Mouse (Mus musculus) brain, embryonic 14.5 days (tissue): ENCODE results near the gene Ccdc194. TPM values are rescaled to one million over a fixed set of nuclear protein-coding genes. Genes with fewer than 3 reads are reported as not detected.

Experiments
- DNase-seq: peaks from one replicate; pipeline ENCODE4 v3.0.0-alpha.2; 2011; ENCODE audit warnings: low read depth
- CTCF ChIP-seq: fragments of 200-500 bp; IDR thresholded peaks from 2 replicates; pipeline ENCODE4 v1.5.1; 2012; ENCODE audit warnings: inconsistent platforms, mild to moderate bottlenecking, moderate library complexity, borderline replicate concordance; ENCODE audit not compliant: insufficient read depth, insufficient read length; ENCODE audit errors: extremely low read depth
- POLR2A ChIP-seq: fragments of 200-500 bp; IDR thresholded peaks from 2 replicates; pipeline ENCODE4 v1.6.1; 2012; ENCODE audit warnings: mild to moderate bottlenecking, inconsistent platforms, borderline replicate concordance; ENCODE audit not compliant: poor library complexity, insufficient read depth, insufficient read length, severe bottlenecking; ENCODE audit errors: extremely low read depth
- polyA plus RNA-seq: library from polyadenylated mRNA; depleted of rRNA; stranded (reverse); fragments of >200 nt; gene quantifications from 2 replicates; pipeline ENCODE4 v1.2.3, GENCODE M21; 2012

The Ccdc194 gene
- polyA plus RNA-seq, 1 experiment = 0.56 TPM

GRCm38 (mm10) chr8:71497077-71497645, 28.4 kb downstream of the Ccdc194 start:
- no peak for DNase-seq

GRCm38 (mm10) chr8:71496481-71496880, 29.0 kb downstream of the Ccdc194 start:
- no peak for DNase-seq
- TF ChIP-seq CTCF = no peak
- TF ChIP-seq POLR2A = no peak

More at GRCm38 (mm10) chr8:71497077-71497645, 28.4 kb downstream of the Ccdc194 start:
- TF ChIP-seq CTCF (no peak), POLR2A (no peak)

GRCm38 (mm10) chr8:71495811-71496210, 29.7 kb downstream of the Ccdc194 start:
- TF ChIP-seq POLR2A (no peak), CTCF (no peak)
- DNase-seq = no peak

- peak; percentile 88 for DNase-seq
Measured at GRCm38 (mm10) chr8:71495039-71495438, 30.5 kb downstream of the Ccdc194 start.

GRCm38 (mm10) chr8:71488454-71488853, 37.1 kb downstream of the Ccdc194 start:
- no peak for TF ChIP-seq CTCF
- TF ChIP-seq POLR2A = no peak

More at GRCm38 (mm10) chr8:71495039-71495438, 30.5 kb downstream of the Ccdc194 start:
- TF ChIP-seq CTCF (peak; percentile 85), POLR2A (no peak)

GRCm38 (mm10) chr8:71487691-71488445, 37.6 kb downstream of the Ccdc194 start, which contains the start of gene Gtpbp3:
Gene Gtpbp3 (plus strand): TSS chr8:71488103.
- peak; percentile 89 for DNase-seq
- TF ChIP-seq CTCF (no peak), POLR2A (no peak)

More at GRCm38 (mm10) chr8:71488454-71488853, 37.1 kb downstream of the Ccdc194 start:
- DNase-seq = peak; percentile 98

- TF ChIP-seq POLR2A (no peak), CTCF (no peak)
- no peak for DNase-seq
Measured at GRCm38 (mm10) chr8:71486136-71486529, 39.4 kb downstream of the Ccdc194 start.

- TF ChIP-seq POLR2A (peak; percentile 77), CTCF (no peak)
- peak; percentile 97 for DNase-seq
Measured at GRCm38 (mm10) chr8:71485142-71486135, 40.1 kb downstream of the Ccdc194 start, which contains the start of gene Ano8. Gene Ano8 (minus strand): TSS chr8:71485963.

DNA sequence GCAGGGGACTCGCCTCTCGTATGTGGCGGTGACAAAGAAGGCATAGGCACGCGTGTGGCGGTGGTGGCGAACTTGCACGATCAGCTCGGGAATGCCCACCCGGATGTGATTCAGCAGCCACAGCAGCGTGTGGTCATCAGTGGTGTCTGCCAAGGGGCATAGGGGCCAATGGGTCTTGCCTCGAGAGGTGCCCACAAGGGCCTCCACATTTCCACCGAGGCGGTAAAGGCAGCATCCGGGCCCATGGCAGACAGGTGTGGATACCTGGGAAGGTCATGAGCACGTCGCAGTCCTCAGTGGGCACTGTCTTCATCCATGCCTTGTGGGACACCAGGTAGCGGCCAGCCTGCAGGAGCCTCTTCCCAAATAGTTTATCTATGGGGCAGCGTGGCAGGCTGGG, 40.8 kb downstream of the Ccdc194 start:
- no peak for DNase-seq
- no peak for TF ChIP-seq CTCF
- no peak for TF ChIP-seq POLR2A

- peak; percentile 52 for DNase-seq
- TF ChIP-seq CTCF = no peak
- TF ChIP-seq POLR2A = no peak
Measured at GRCm38 (mm10) chr8:71483932-71484331, 41.6 kb downstream of the Ccdc194 start.

GRCm38 (mm10) chr8:71478943-71479342, 46.6 kb downstream of the Ccdc194 start:
- no peak for DNase-seq
- no peak for TF ChIP-seq POLR2A
- TF ChIP-seq CTCF = no peak

- peak; percentile 58 for TF ChIP-seq CTCF
- TF ChIP-seq POLR2A = no peak
- DNase-seq = peak; percentile 67
Measured at GRCm38 (mm10) chr8:71477196-71477845, 48.2 kb downstream of the Ccdc194 start.
